Mouse (Mus musculus) right cerebral cortex, adult 2 months (tissue): ENCODE measurements around the gene Olfr494.

Source experiments
- DNase-seq, 2 experiments: peaks; one replicate each; pipeline ENCODE4 v3.0.0; 2021 to 2022; ENCODE audit warnings: low spot score in 2 of 2

Gene Olfr494

GRCm38 (mm10) chr7:108365035-108365434 is at the start of gene Olfr494:
Gene Olfr494, plus strand, starts transcription at chr7:108365335.
- DNase-seq: no peak

- no peak for DNase-seq
Observed at GRCm38 (mm10) chr7:108323574-108323973, 41.6 kb upstream of the Olfr494 start, which contains the start of gene Olfr492. Gene Olfr492, minus strand, starts transcription at chr7:108323674.

- DNase-seq: no peak
Observed at GRCm38 (mm10) chr7:108346879-108347278, 18.3 kb upstream of the Olfr494 start, which contains the start of gene Olfr493. Gene Olfr493, minus strand, starts transcription at chr7:108346979.

GRCm38 (mm10) chr7:108392867-108393266 is 27.7 kb downstream of the Olfr494 start, which contains the start of gene Olfr495:
Gene Olfr495, plus strand, starts transcription at chr7:108393167.
- DNase-seq: no peak
